Mouse (Mus musculus): ENCODE data around the gene Bcat1.

Bcat1 gene

GRCm38 (mm10) chr6:145052669-145053068 lies 23.3 kb downstream of the Bcat1 start:
- DNase-seq, result no peak

DNA sequence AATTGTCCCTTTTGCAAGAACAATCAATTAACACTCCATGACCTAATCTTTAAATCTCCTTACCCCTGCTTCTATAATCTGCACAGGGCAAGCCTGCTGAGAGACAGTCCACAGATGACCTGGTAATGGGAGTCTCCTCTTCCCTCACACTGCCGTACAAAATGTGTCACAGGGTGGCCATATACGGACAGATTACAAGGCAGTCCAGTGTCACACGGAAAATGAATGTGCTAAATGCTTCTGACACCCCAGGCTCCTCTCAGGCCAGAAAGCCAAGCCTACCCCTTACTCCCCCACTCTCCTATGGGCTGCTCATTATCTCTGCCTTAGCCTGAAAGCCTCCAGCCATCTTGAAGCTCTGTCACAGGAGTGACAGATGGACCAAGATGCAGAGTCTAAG lies 25.1 kb downstream of the Bcat1 start:
- DNase-seq, result no peak

GRCm38 (mm10) chr6:145048131-145048997 lies 27.6 kb downstream of the Bcat1 start:
- DNase-seq, result no peak

GRCm38 (mm10) chr6:145047445-145047857 lies 28.5 kb downstream of the Bcat1 start:
- DNase-seq, result peak; percentile 92

DNA sequence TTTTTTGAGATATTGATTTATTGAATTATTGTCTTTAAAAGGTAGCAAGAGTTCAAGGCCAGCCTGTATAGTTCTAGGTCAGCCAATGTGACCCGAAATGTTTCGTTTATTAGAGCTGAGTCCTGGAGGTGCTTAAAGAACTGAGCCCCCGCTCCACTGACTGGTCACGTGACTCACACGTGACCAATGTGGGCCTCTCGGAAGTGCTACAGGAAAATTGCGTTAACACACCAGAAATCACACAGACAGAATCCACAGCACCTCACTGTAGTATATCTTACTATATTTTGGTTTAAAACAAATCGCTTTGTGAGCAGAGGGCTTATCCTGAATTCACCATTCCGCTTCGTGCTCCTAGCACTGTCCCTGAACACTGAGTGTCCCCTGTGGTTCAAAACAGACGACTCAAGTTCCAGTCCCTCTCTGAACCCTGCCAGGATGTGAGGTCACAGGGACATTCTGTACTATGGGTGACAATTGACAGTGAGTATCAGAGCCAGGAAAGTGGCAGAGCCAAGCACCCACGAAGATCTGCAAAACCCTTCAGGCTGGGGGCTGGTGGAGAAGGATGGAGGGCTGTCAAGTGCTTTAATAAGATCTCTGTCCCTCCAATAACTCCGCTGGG lies 29.6 kb downstream of the Bcat1 start:
- DNase-seq, result no peak

GRCm38 (mm10) chr6:145044916-145045574 lies 30.9 kb downstream of the Bcat1 start:
- no peak for DNase-seq

DNA sequence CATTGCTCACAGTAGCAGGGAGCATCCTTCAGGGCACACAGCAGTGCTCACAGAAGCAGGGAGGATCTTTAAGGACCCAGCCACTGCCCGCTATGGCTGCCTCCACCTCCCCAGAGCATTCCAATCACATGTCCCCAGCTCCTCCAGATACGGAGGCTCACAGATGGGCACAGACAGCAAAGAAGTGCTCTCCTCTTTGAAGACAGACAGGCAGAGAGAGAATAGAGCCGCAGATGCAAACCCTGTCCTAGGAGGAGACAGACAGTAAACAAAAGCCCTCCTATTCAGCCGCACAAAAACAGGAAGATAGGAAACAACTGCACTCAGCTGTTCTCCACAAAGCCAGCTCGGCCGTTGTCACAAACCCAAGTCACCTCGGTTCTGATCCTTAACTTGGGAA lies 35.3 kb downstream of the Bcat1 start:
- no peak for DNase-seq

GRCm38 (mm10) chr6:145037626-145038025 lies 38.4 kb downstream of the Bcat1 start:
- DNase-seq, result no peak

DNA sequence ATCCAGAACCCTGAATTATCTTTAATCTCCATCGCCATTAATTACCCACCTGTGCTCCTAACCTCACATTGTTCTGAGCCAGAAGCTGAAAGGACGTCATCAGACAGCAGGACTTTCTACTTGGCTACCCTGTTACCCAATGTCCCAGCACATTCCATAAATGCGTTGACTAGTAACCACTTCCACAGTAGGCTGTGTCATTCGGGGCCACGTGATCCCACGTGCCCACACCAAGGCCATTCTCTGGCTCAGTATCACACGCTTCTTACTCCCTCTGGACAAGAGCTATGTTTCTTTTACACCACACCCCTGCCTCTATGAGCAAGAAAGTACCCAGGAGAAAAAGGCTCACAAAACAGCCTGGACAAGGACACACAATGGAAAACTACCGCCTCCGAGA lies 40.6 kb downstream of the Bcat1 start:
- DNase-seq, result no peak

GRCm38 (mm10) chr6:145030587-145030986 lies 45.4 kb downstream of the Bcat1 start:
- DNase-seq, result no peak

DNA sequence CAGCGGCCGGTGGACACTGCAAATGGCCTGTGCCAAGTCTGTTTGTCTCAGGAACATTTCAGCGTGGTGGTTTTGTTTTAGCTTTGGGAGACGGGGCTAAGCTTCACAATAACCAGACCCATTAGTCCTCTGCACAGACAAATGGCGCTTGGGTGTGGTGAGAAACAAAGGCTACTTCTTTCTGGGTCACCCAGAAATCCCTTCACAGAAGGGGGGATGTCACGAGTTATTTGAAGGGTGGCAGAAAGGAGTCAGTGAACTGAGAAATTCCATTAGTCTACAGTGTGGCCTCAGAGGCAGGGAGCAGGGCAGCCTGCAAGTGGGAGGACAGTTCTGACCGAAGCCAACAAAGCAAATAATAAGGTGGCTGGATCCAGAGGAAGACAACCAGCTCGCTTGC lies 52.0 kb downstream of the Bcat1 start:
- no peak for DNase-seq

DNA sequence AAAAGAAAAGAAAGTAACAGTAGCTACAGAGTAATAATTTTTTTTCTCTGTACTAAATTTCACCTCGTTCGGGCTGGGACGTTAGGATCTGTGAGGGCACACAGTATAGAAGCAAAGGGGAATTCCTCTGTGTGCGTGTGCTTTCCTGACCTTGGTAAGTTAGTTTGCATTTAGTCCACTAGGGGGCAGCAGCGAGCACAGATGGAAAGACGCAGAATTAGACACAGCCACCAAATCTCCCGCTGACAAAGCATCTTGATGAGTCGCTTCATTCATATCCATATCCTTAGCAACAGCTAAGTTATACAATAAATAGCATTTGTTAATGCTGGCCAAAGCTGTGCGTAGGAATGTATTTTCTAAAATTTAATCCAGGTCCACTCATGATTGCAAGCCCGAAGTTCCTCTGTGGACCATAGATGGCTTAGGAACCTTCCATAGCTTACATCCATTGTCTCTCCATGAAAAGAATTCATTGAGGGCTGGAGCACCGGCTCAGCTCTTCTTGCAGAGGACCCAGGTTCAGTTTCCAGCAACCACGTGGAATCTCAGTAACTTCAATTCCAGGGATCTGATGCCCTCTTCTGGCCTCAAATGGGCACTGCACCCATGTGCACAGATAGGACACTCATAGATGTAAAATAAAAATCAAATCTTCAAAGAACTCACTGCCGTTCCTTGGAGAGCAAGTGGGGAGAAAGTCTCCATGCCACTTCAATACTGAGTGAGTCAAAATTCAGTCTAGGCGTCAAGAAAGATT lies 52.8 kb downstream of the Bcat1 start:
- DNase-seq, result no peak

DNA sequence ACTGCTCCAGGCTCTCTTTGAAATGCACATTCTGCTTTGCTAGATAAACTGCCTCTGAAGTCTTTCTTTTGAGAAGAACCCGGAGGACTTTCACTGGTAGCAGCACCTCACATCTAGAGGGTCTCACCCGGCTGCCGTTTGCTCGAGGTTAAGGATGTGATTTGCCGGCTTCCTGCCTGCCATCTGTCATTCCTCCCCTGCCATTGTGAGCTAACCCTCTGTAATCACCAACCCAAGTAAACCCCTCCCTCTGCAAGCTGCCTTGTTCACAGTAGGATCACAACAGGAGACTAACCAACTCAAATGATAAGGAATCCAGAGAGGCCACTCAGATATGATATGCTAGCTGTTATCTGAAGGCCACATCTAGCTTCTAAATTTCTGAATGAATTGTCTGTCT lies 53.6 kb downstream of the Bcat1 start:
- no peak for DNase-seq

- no peak for DNase-seq
Observed at GRCm38 (mm10) chr6:145020553-145020952, 55.4 kb downstream of the Bcat1 start.

GRCm38 (mm10) chr6:145018295-145018694 lies 57.7 kb downstream of the Bcat1 start:
- no peak for DNase-seq

- DNase-seq, result no peak
Observed at GRCm38 (mm10) chr6:145017508-145017907, 58.5 kb downstream of the Bcat1 start.

- DNase-seq, result no peak
Observed at GRCm38 (mm10) chr6:145016639-145017038, 59.3 kb downstream of the Bcat1 start.

DNA sequence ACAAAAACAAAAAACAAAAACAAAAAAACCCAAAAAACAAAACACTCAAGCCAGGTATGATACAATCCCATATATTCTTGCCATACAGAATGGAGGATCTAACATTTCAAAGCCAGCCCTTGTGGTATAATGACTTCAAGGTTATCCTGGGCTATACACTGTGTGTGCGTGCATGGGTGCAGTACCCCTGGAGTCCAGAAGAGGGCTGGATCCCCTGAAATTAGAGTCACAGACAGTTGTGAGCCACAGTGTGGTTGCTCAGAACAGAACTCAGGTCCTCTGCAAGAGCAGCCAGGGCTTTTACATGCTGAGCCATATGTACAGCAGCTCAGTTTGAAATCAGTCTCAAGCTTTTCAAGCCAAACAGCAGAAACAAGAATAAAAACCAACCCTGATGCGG lies 61.0 kb downstream of the Bcat1 start:
- no peak for DNase-seq

GRCm38 (mm10) chr6:145012699-145013098 lies 63.3 kb downstream of the Bcat1 start:
- DNase-seq, result peak; percentile 94

DNA sequence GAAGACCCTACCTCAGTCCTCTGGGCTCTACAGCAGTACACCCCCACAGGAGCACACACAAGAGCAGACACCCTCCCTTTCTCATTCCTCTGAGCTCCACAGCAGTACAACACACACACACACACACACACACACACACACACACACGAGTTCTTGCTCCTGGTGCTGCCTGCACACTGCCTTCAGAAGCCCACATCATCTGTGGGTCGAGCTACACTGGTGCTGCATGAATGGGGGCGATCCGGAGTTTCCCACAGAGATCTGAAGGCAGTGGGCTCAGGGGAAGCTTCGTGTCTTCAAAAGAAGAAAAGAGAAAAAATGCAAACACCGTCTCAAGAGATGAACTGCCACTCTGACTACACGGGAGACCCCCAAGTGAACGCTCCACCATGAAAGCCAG lies 64.8 kb downstream of the Bcat1 start:
- DNase-seq, result no peak

GRCm38 (mm10) chr6:145009859-145010818 lies 65.8 kb downstream of the Bcat1 start:
- no peak for DNase-seq

DNA sequence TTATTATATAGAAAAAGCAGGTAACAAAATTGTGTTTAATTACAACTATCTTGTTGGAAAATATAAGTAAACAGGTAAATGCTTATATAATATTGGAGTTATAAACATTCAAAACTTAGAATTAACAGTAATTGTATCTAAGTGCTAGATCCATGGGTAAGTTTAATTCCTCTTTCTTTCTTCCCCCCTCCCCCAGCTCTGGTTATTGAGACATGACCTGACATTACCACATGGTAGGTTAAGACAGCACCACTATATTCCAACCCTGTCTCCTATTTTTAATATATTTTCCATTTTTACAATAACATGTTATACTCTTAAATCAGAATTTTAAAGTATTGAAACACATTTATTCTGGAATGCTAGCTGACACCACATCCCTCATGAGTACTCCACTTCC lies 72.5 kb downstream of the Bcat1 start:
- DNase-seq, result no peak

Measured in heart, adult 11 months (tissue).